8 mouse cellular contexts compared by ENCODE assay signal in genomic region chr2:30656711-30657555, GRCm38 (mm10).
DNase-seq lines count a peak whose midpoint lies in the region; ATAC-seq lines count a peak whose summit lies in the region.

No protein-coding gene starts in this region.

- ATAC-seq in hindbrain, embryonic 16.5 days: no peak
- ATAC-seq in granulocyte monocyte progenitor cell, adult 5-6 weeks (replicated peaks; ENCODE audit: poor library complexity, severe bottlenecking): no peak
- no peak for ATAC-seq in CD4-positive, CD25-positive, alpha-beta regulatory T cell, adult 4 months

- H3K4me2 ChIP-seq in hindbrain, embryonic 16.5 days (ENCODE audit: low read length): no peak overlapping the region

- no peaks in the 10 kb centered on the region for H3K36me3 ChIP-seq in hindbrain, embryonic 16.5 days (ENCODE audit: control insufficient read depth, insufficient read depth, low read length)
- no peaks in the 10 kb centered on the region for H3K36me3 ChIP-seq in macrophage (ENCODE audit: inconsistent target)

- H3K79me2 ChIP-seq in macrophage (ENCODE audit: inconsistent target): no peaks in the 10 kb centered on the region

- no peaks in the 10 kb centered on the region for H3K27me3 ChIP-seq in hindbrain, embryonic 16.5 days (replicated peaks; ENCODE audit: control insufficient read depth, insufficient read depth, low read length)

- H3K4me3 ChIP-seq in brown adipose tissue, adult 24 weeks (ENCODE audit: insufficient read depth, low read depth, low read length): no peak overlapping the region
- H3K4me3 ChIP-seq in hindbrain, embryonic 16.5 days (ENCODE audit: low read length): no peak overlapping the region
- no peak overlapping the region for H3K4me3 ChIP-seq in macrophage (ENCODE audit: inconsistent target)

- no peaks in the 10 kb centered on the region for H3K9me3 ChIP-seq in hindbrain, embryonic 16.5 days (ENCODE audit: control insufficient read depth, low read length)

- 47% methylated on average over 13 of the region's 13 CpGs for WGBS in hindbrain, embryonic 16.5 days
- 69% methylated on average over 13 of the region's 13 CpGs for WGBS in macrophage (ENCODE audit: missing documents)

- H3K9ac ChIP-seq in hindbrain, embryonic 16.5 days (ENCODE audit: low read depth, low read length): peak overlapping the region; percentile 8; the same call in 1 of the 2 replicates

- H3K27ac ChIP-seq in brown adipose tissue, adult 24 weeks (replicated peaks; ENCODE audit: low read depth, low read length): peak overlapping the region; percentile 97
- peak overlapping the region; percentile 97 for H3K27ac ChIP-seq in hindbrain, embryonic 16.5 days (ENCODE audit: low read depth, low read length)
- H3K27ac ChIP-seq in macrophage: peak overlapping the region; percentile 99

- peak; percentile 44 for DNase-seq in cerebellum, adult 9-10 months
- no peak for DNase-seq in cerebellum, adult 8-10 months
- DNase-seq in embryo, embryonic 11 days: no peak

- peaks cover 18% of the 10 kb centered on the region for H3K4me1 ChIP-seq in brown adipose tissue, adult 24 weeks (ENCODE audit: control insufficient read depth, insufficient read depth, insufficient read length, low read length)
- H3K4me1 ChIP-seq in hindbrain, embryonic 16.5 days (ENCODE audit: control insufficient read depth, insufficient read depth, low read depth, low read length): peaks cover 76% of the 10 kb centered on the region
